Mouse (Mus musculus) heart, adult 2 months (tissue): ENCODE measurements at regions not wholly inside any gene's neighbourhood (a gene's known extent, or its start where the extent isn't known, plus 50 kb on each side); places are given as distances from the start of the nearest gene placed in this dataset.

ENCODE experiments used
- CTCF ChIP-seq: fragments of 200-600 bp; IDR thresholded peaks from 2 replicates; pipeline ENCODE4 v1.8.1; 2022; ENCODE audit warnings: antibody characterized with exemption, mild to moderate bottlenecking, moderate library complexity
- EP300 ChIP-seq: fragments of 200-500 bp; IDR thresholded peaks from 2 replicates; pipeline ENCODE4 v1.6.1; 2011; ENCODE audit warnings: low read depth, low read length, control low read depth; ENCODE audit not compliant: insufficient read depth
- POLR2A ChIP-seq: fragments of 200-500 bp; IDR thresholded peaks from 2 replicates; pipeline ENCODE4 v1.6.1; 2011; ENCODE audit warnings: mild to moderate bottlenecking, low read depth, low read length, control low read depth; ENCODE audit not compliant: insufficient read depth

- TF ChIP-seq POLR2A (no peak), EP300 (no peak), CTCF (no peak)
These were observed 54.0 kb upstream of the Thsd7b start for GRCm38 (mm10) chr1:129219098-129219497.
